Mouse (Mus musculus) activated CD4-positive, CD25-positive, alpha-beta regulatory T cell, adult 4 months (primary cell): ENCODE data around the gene Stradb. TPM values are rescaled to one million over a fixed set of nuclear protein-coding genes. Genes with fewer than 3 reads are reported as not detected.

ENCODE experiments used
- ATAC-seq: one replicate; pipeline ENCODE4 v1.8.0; 2017
- polyA plus RNA-seq, 2 experiments: library from polyadenylated mRNA; unstranded; fragments of 100-300 nt; shearing (Covaris generic); gene quantifications; one replicate each; pipeline ENCODE4 v1.2.1; 2017

The Stradb gene
- polyA plus RNA-seq, 2 experiments from 2014 or later = 8.3 to 11.7 TPM

DNA sequence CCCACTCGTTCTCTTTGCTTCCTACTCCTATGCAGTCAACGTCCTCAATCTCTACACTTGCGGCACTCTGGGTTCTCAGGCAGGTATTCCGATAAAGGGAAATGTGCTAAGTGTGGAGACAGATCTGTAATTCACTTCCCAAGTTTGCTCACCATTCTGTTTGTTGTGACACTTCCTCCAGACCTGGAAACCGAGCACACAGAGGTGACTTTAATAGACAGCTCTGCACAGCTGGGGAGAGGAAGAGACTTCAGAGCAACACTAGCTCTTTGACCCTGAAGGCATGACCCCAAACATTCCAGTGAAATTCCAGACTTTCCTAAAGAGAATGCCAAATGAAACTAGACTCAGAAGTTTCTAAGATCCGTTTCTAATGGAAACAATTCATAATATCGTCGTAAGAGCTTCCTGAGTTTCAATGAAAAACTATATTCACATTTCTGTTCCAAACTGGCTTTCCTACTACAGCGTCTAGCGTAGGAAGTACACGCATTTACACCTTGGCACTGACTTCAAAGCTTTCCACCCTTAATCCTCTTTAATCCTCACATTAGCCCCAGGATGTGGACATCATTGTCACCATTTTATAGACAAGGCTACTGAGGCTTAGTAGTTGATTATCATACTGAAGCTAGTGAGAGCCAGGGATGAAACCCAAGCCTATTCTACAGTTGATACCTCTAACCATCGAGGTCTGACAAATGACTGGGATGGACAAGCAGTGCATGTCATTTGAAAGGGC lies 12.0 kb upstream of the Stradb start:
- ATAC-seq = no peak

DNA sequence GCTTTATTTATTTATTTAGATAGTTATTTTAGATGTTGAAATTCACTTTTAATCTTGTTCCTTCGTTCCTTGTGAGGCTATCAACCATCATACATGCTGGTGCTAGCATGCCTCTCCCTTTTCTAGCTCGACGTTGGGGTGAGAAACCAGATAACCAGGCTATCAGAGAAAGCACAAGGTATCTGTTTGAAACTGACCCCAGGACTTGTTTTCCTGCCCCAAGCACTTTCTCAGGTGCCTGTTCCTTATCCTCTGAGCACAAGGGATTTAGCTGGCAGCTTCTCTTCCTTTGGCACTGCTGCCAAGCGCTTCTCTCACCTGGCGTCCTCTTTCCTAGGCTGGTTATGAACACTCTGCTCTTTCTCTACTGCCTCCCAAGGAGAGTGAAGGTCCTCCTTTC lies 10.9 kb upstream of the Stradb start:
- ATAC-seq = no peak

DNA sequence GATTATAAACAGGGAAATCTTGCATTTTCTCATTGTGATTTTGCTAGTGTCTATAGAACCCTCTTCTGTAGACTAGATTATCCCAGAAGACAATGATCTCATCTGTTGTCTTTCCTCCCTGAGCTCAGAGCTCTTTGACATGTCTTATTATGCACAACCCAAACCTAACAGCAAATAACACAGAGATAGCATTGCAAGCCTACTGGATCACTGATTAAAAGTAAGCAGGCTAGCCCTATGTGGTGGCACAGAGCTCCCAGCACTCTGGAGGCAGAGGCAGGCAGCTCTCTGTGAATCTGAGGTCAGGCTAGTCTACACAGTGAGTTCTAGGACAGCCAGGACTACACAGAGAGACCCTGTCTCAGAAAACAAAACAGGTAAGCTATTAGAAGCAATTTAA lies 10.5 kb upstream of the Stradb start:
- ATAC-seq = no peak

DNA sequence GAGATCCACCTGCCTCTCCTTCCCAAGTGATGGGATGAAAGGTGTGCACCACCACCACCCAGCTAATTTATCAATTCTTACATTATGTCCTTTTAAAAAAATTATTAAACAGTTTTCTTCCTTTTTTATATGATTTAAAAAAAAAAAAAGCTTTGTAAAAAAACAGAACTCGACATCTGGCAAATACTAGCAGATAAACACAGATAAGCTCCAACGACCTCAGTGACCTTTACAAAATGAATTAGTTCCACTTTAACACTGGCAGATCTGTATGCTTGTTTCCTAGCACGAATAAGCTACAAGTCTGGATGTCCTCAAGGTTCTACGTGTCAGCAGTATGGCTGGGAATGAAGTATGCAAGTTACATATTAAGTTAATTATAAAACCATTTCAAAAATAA lies 5.8 kb upstream of the Stradb start:
- ATAC-seq = no peak

DNA sequence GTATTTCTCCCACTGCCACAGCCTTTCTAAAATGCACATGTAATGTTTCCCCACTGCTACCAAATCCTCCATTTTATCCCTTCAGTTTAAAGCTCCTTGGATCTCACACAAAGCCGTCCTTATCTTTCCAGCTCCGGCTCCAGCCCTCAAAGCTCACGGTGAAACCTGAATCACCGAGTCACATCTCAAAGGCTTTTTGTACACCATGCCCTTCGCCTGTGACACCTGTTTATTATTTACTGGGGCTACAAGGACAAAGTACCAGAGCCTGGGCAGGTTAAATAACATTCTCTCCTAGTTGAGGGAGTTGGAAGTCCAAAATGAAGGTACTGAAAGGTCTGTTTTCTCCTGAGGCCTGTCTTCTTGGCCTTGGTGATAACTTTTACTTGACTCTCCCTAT lies 3.3 kb upstream of the Stradb start:
- ATAC-seq = no peak

DNA sequence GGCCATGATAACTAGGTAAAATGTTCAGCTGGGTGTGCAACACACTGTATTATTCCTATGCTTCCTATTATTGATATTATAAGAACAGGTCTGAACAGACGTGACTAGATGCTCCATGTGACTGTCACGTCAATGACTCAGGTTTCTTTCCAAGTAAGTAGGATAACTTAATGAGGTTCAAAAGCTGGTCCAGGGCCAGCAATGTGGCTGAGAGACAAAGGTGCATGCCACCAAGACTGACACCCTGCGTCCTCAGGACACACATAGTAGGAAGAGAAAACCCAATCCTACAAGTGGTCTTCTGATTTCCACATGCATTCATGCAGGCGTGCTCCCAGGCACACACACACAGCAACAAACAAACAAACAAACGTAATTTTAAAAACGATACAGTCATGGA lies 2.2 kb upstream of the Stradb start:
- ATAC-seq = no peak

DNA sequence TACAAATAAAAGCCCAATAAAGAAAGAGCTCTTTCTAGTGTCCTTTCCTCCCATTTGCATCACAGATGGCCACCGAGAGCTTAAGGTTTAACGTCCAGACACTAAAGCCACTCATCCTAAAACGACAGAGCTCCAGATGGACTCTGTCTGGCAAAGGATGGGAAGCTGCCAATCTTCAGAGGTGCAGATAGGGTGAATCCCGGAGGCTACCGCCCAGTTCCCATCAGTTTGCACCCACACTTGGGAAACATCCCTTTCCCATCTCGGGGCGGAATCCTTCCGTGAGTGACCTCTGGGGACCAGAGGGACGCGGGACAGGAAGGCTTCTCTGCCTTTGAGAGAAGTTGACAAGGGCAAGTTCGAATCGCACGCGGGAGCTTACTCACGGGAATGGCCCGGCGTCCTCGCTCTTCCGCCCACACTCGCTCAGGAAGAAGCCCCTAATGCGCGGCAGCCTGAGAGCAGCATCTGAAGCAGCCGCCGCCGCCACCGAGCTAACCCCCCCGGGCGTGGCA lies 414 bp upstream of the Stradb start:
- ATAC-seq = no peak

DNA sequence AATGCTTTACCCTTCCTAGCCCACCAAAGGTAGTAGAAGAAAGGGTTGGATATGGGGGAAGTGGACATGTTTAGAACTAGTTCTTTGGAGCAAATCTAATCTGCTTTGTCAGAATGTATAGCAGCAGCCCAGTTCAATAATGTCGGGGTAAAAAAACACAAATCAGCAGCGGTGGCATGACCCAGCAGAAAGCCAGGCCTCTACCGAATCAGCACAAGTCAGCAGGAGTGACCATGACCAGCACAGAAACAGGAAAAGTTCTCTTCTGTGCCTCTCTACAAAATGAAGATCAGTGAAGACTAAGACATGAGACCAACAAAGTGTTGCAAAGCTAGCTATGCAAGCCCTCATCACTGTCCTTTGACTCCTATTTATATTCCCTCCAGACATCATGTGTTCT lies 9.0 kb downstream of the Stradb start:
- ATAC-seq = no peak

DNA sequence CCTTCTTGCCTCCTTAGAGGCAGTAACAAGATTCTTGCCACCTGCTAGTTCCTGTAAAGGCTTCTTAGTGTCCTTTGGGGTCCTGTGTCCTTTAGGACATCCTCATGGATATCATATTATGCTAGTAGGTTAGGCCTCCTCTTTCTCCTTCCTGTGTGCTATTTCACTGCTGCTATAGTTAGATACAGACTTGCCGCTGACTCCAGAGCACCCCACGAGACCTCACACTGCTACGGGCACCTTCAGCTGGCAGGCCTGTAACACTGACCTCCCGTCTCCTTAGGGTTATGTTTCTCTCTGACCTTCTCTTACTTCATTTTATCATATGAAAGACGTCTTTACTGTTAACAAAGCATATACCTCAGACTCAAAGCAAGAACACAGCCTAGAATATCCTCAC lies 11.3 kb downstream of the Stradb start:
- ATAC-seq = no peak

DNA sequence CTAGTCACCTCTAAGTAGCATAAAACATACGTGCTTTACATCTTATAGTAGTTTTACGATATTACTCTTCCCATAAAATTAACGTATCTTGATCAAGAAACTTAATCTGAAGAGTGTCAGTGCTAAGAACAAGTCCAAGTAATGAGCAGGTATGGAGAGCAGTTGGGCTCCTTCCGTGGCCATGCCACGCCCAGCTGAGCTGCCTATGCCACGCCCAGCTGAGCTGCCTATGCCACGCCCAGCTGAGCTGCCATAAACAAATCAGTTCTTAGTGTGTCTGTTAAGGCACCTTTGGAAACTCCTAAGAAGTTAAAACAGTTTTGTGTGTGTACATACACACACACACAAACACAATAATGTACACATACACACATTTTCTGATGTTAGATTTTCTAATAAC lies 19.8 kb downstream of the Stradb start:
- no peak for ATAC-seq

DNA sequence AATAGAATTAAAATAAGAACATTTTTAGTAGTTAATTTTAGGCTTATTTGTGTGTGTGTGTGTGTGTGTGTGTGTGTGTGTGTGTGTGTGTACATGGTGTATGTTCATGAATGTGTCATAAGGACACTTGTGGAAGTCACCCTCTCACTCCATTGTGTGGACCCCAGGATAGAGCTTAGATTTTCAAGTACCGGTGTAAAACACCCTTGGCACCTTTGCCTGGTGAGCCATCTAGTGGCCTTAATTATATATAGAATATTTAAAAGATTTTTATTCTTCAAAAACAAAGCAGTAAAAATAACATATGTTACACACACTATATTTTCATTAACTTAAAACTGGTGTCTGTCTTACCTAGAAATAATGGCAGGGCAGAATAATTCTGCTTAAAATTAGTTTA lies 20.4 kb downstream of the Stradb start:
- ATAC-seq = no peak

DNA sequence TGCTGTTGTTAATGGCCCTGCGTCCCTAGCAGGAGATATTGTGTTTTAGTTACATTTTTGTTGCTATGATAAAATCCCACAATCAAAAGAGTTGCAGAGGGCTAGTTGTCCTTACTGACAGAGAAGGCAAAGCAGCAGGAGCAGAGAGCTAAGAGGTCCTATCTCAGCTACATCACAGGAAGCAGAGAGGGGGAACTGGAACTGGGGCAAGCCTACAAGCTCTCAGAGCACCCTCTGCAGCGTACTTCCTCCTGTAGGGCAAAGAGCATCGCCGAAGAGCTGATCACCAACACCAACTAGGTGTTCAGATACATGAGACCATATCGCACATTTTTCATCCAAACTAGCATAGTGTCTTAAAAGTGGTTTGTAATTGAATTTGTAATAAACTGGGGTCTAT lies 22.0 kb downstream of the Stradb start:
- ATAC-seq = no peak

DNA sequence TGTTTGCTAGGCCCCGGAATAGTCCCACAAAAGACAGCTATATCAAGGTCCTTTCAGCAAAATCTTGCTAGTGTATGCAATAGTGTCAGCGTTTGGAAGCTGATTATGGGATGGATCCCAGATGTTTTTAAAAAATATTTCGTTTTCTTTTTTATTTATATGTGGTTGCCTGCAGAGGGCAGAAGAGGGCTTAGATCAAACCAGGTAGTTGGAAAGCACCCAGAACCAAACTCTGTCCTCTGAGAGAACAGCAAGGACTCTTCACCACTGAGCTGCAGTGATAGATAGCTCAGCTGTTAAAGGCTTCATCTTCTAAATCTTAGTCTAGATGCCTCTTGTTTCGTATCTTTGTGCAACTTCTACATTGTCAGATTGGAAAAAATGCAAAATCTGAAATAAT lies 35.9 kb downstream of the Stradb start:
- ATAC-seq = no peak

DNA sequence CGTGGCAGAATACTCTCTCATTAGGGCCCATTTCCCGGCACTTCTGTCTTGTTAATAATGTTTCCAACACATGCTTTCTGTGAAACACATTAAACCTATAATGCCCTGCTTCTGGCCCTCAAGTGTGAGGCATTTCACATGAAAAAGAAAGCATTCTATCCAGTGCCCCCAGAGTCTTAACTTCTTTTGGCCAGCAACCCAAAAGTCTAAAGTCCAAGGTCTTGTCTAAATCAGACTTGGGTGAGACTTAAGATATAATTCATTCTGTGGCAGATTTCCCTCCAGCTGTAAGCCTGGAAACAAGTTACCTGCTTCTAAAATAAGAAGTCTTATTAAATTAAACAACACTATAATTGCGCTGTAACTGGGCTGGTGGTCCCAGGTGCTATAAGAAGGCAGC lies 48.2 kb downstream of the Stradb start:
- ATAC-seq = no peak

DNA sequence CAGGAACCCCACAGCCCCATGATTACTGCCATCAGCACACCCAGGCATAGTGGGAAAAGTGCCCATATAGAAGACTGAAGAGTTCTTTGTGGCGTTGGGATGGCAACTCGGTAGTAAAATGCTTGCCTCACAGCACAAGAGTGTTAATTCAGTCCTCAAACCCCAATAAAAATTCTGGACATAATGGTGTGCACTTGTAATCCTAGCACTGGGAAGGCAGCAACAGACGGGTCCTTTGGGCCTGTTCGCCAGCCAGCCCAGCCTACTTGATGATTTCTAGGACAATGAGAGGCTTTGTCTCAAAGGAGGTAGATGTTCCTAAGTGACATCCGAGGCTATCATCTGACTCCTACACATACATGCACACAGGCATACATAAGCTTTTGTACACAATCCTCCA lies 64.4 kb downstream of the Stradb start:
- no peak for ATAC-seq

Other genes starting within 250 kb of the Stradb start
- 100 to 1,000 TPM; 182 to 204 TPM for gene Casp8, start 178.1 kb upstream of the Stradb start, polyA plus RNA-seq
- 10 to 100 TPM; 18.4 to 21.0 TPM for gene Trak2, start 92 bp upstream of the Stradb start, polyA plus RNA-seq
- gene C2cd6, start 121.4 kb downstream of the Stradb start, polyA plus RNA-seq = under 1 TPM in 1 of 2 experiments, not detected in 1; 0.20 TPM
- 10 to 100 TPM; 17.1 to 21.3 TPM for gene Tmem237, start 146.9 kb downstream of the Stradb start, polyA plus RNA-seq
- gene Mpp4, start 189.9 kb downstream of the Stradb start, polyA plus RNA-seq = under 1 TPM in 1 of 2 experiments, not detected in 1; 0.19 TPM